Mouse (Mus musculus) liver, adult 2 months (tissue): ENCODE measurements at regions not wholly inside any gene's neighbourhood (a gene's known extent, or its start where the extent isn't known, plus 50 kb on each side); places are given as distances from the start of the nearest gene placed in this dataset.

ENCODE experiments used
- CTCF ChIP-seq: fragments of 200-500 bp; IDR thresholded peaks from 2 replicates; pipeline ENCODE4 v1.5.1; 2011; ENCODE audit warnings: low read depth, low read length, control low read depth
- POLR2A ChIP-seq: fragments of 200-500 bp; IDR thresholded peaks from 2 replicates; pipeline ENCODE4 v1.6.1; 2011; ENCODE audit warnings: low read length, control low read depth; ENCODE audit not compliant: insufficient read depth; ENCODE audit errors: extremely low read depth

DNA sequence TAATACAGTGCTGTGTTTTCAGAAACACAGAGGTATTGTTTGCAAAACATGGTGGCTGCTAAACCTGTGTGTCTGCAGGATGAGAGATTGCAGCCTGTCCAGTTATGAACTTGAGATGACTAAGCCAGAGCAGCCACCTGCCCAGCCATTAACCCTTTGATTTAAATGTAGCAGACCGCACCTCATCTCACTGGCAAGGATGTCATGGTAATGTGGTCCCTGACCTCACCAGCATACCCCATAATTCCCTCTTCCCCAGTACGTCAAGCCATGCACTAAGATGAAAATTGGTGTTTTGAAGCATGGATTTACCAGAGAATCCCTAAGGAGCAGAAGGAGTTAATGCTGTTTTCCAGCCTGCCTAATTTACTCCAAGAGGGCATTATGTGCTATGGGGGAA lies 128.5 kb upstream of the Chl1 start:
- TF ChIP-seq CTCF, result no peak
- no peak for TF ChIP-seq POLR2A
